Mouse (Mus musculus) E14TG2a.4 (cell line): ENCODE results near the gene Kif7.

Experiments
- CTCF ChIP-seq: conservative IDR thresholded peaks from 2 replicates; pipeline ENCODE4 v1.5.1; 2014; ENCODE audit warnings: low read length
- POU5F1 ChIP-seq: IDR thresholded peaks from 2 replicates; pipeline ENCODE4 v1.6.1; 2014; ENCODE audit warnings: low read length, borderline replicate concordance

GRCm38 (mm10) chr7:79728219-79728618 is 12.7 kb upstream of the Kif7 start:
- TF ChIP-seq CTCF = peak; percentile 95
- no peak for TF ChIP-seq POU5F1
